Mouse (Mus musculus) heart, postnatal 0 days (tissue): Measurements from ENCODE around the gene Lig4. TPM values are rescaled to one million over a fixed set of nuclear protein-coding genes. Genes with fewer than 3 reads are reported as not detected.

Experiments used
- ATAC-seq: fragments of 200-750 bp; cut with Nextera tagmentation; 2 replicates; pipeline ENCODE4 v1.8.0; 2017; ENCODE audit warnings: low read depth, moderate number of reproducible peaks, moderate library complexity; ENCODE audit not compliant: insufficient read depth
- DNase-seq: peaks from one replicate; pipeline ENCODE4 v3.0.0-alpha.2; 2016; ENCODE audit warnings: low spot score
- H3K27ac ChIP-seq: fragments of 300-500 bp; sonication (generic); 2 replicates; pipeline ENCODE4 v1.5.1; 2014; ENCODE audit warnings: low read depth, mild to moderate bottlenecking
- H3K27me3 ChIP-seq: fragments of 300-500 bp; sonication (generic); 2 replicates; pipeline ENCODE4 v1.6.1; 2014; ENCODE audit warnings: low read length, mixed read lengths; ENCODE audit not compliant: control insufficient read depth, insufficient read depth
- H3K36me3 ChIP-seq: fragments of 300-500 bp; sonication (generic); replicated peaks from 2 replicates; pipeline ENCODE4 v1.6.1; 2014; ENCODE audit warnings: low read length, mixed read lengths; ENCODE audit not compliant: control insufficient read depth, insufficient read depth
- H3K4me1 ChIP-seq: fragments of 300-500 bp; sonication (generic); 2 replicates; pipeline ENCODE4 v1.6.1; 2014; ENCODE audit warnings: antibody characterized with exemption; ENCODE audit not compliant: control insufficient read depth, insufficient read depth
- H3K4me2 ChIP-seq: fragments of 300-500 bp; sonication (generic); 2 replicates; pipeline ENCODE4 v1.6.1; 2014; ENCODE audit warnings: low read depth, mild to moderate bottlenecking, low read length, moderate library complexity
- H3K4me3 ChIP-seq: fragments of 300-500 bp; sonication (generic); 2 replicates; pipeline ENCODE4 v1.5.1; 2014; ENCODE audit warnings: low read depth, low read length
- H3K9ac ChIP-seq: fragments of 300-500 bp; sonication (generic); replicated peaks from 2 replicates; pipeline ENCODE4 v1.6.1; 2014; ENCODE audit warnings: low read depth, low read length, mixed read lengths
- H3K9me3 ChIP-seq: fragments of 300-500 bp; sonication (generic); replicated peaks from 2 replicates; pipeline ENCODE4 v1.6.1; 2016; ENCODE audit warnings: low read length; ENCODE audit not compliant: control insufficient read depth
- CTCF ChIP-seq: IDR thresholded peaks from 2 replicates; pipeline ENCODE4 v1.5.1; 2016; ENCODE audit warnings: antibody characterized with exemption, control low read depth, low read depth
- EP300 ChIP-seq: IDR thresholded peaks from 2 replicates; pipeline ENCODE4 v1.6.1; 2016; ENCODE audit warnings: antibody characterized with exemption, low read depth
- WGBS: fragments of 180-500 bp; shearing (Covaris S2); extraction: QIAGEN DNeasy Blood & Tissue Kit; methylation state at CpG from one replicate; pipeline ENCODE4 v1.1.7; 2014; 5-methylcytosine and 5-hydroxymethylcytosine counted together
- polyA plus RNA-seq: library from polyadenylated mRNA; unstranded; fragments of >200 nt; fragmentation: Nextera tagmentation; extraction: Ambion mirVana; gene quantifications from 2 replicates; pipeline ENCODE4 v1.2.1, GENCODE M21; 2015
- total RNA-seq: library from RNA; depleted of rRNA; stranded (reverse); fragments of >200 nt; gene quantifications from 2 replicates; pipeline ENCODE4 v1.2.3, GENCODE M21; 2014; ENCODE audit warnings: low replicate concordance

Gene Lig4
- total and polyA plus RNA-seq, 2 experiments from 2014 or later = 0.11 to 3.8 TPM

DNA sequence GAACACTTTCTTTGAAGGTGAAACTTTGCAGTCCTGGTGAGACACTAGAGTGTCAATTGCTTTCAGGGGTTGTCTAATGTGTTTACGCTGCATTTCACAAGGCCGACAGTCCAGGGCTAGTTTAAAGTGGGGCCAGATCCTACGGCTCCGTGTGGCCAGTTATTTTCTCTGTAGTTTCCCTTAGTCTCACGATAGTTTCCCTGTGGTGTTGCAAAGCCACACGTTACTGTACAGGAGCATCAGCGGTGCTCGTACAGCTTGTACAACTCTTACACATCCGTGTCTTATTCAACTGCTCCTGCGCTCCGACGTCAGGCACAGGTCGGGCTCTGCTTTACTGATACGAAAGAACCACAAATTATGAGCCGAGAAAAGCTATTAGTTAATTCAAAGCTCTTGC, 470 bp downstream of the Lig4 start:
- Histone ChIP-seq H3K36me3 (peaks cover 15% of the 10 kb centered on the region), H3K27ac (peak overlapping the region; percentile 93), H3K4me1 (peaks cover 23% of the 10 kb centered on the region), H3K9ac (0 out of 2 replicates have a peak overlapping the region, but pooled peaks have one; percentile 98), H3K27me3 (no peaks in the 10 kb centered on the region), H3K4me2 (peak overlapping the region; percentile 92), H3K9me3 (no peaks in the 10 kb centered on the region), H3K4me3 (peak overlapping the region; percentile 99)
- TF ChIP-seq CTCF (no peak), EP300 (no peak)
- ATAC-seq (no peak), DNase-seq (no peak)
- 36% methylated on average over 15 of the region's 15 CpGs for WGBS

DNA sequence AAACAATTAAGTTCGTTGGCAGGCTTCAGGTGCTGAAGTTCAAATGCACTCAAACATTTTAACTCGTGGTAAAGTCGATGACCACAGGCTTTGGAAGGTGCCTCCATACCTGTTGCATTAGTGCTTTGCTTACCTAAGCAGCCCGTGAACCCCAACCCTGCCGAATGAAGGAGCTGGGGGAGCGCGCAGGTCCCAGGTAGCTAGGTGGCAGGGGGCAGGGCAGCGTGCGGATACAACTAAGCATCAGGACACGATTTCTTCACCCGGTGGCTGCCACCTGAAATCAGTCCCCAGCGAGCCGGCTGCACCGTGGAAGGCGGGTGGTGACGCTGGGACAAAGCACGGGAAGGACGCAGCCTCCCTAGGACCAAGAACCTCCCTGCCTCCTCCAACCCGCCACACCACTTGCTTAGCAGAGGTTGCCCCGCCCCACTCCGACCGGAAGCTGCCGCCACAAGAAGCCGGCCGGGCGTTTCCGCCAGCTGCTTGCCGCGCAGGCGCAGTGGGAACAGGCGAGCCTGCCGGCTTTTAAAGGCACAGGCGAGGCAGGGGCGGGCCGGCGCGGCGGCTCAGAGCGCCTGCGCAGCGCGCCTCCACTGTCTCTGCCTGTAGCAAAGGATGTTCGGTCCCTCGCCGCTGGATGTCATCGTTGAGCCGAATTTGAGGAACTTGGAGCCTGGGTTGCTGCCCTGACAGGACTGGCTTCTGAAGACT, 1.4 kb downstream of the Lig4 start:
- peaks cover 25% of the 10 kb centered on the region for H3K36me3 ChIP-seq
- TF ChIP-seq EP300 (no peak), CTCF (peak; percentile 79)
- peaks cover 23% of the 10 kb centered on the region for H3K4me1 ChIP-seq
- H3K4me2 ChIP-seq = peak overlapping the region; percentile 77
- H3K27me3 ChIP-seq = no peaks in the 10 kb centered on the region
- ATAC-seq = peak; percentile 96
- peak; percentile 98 for DNase-seq
- H3K27ac ChIP-seq = peak overlapping the region; percentile 49; the same call in 1 of the 2 replicates
- WGBS = under 1% methylated on average over 46 of the region's 47 CpGs
- H3K4me3 ChIP-seq = peak overlapping the region; percentile 72
- H3K9ac ChIP-seq = peak overlapping the region; percentile 56
- no peaks in the 10 kb centered on the region for H3K9me3 ChIP-seq

DNA sequence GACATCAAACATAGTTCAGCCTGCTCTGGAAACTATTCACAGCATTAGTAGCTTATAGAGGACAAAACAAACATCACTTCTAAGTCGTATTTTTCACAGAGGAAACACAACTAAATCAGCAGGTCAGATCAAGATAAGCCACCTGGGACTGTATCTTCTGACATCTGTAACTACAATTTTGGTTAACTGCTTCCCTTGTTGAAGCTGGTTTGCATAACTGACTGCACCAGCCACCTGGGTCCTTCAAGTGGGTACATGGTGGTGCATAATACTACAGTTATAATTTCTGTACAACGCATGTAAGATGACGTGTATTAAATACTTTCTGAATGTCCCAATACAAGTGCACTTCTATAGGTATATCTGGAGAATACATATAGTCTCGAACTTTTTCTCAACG, 2.2 kb downstream of the Lig4 start:
- DNase-seq = no peak

DNA sequence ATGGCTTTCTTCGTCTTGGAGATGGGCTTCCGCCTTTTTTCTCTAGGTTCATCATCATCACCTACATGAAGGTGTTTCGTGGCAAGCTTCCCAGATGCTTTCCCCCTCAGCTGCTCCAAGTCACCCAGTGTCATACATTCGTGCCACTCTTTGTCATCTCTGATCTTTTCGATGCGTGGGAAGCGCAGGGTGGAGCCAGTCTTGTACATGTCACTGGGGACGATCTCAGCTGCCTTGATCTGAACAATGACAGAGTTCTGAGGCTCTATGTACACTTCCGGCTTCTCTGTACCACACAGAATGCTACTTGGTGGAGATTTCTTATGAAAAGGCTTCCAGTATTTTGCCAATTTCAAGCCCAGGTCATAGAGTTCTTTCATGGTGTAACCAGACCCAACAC, 5.6 kb downstream of the Lig4 start:
- no peaks in the 10 kb centered on the region for H3K9me3 ChIP-seq
- no peak for ATAC-seq
- peaks cover 4% of the 10 kb centered on the region for H3K4me1 ChIP-seq
- WGBS = 89% methylated on average over 9 of the region's 9 CpGs
- no peak overlapping the region for H3K4me2 ChIP-seq
- DNase-seq = no peak
- no peak overlapping the region for H3K4me3 ChIP-seq
- no peak overlapping the region for H3K27ac ChIP-seq
- H3K27me3 ChIP-seq = no peaks in the 10 kb centered on the region
- no peak overlapping the region for H3K9ac ChIP-seq
- peaks cover 31% of the 10 kb centered on the region for H3K36me3 ChIP-seq
- no peak for TF ChIP-seq EP300
- TF ChIP-seq CTCF = no peak

More for the DNA sequence above, 2.2 kb downstream of the Lig4 start:
- Histone ChIP-seq H3K36me3 (peaks cover 26% of the 10 kb centered on the region), H3K27me3 (no peaks in the 10 kb centered on the region), H3K4me1 (peaks cover 23% of the 10 kb centered on the region), H3K4me3 (peak overlapping the region; percentile 72), H3K4me2 (peak overlapping the region; percentile 77; the same call in 1 of the 2 replicates), H3K9me3 (no peaks in the 10 kb centered on the region), H3K9ac (no peak overlapping the region), H3K27ac (no peak overlapping the region)
- 31% methylated on average over 5 of the region's 5 CpGs for WGBS
- TF ChIP-seq CTCF (no peak), EP300 (no peak)
- ATAC-seq = no peak

DNA sequence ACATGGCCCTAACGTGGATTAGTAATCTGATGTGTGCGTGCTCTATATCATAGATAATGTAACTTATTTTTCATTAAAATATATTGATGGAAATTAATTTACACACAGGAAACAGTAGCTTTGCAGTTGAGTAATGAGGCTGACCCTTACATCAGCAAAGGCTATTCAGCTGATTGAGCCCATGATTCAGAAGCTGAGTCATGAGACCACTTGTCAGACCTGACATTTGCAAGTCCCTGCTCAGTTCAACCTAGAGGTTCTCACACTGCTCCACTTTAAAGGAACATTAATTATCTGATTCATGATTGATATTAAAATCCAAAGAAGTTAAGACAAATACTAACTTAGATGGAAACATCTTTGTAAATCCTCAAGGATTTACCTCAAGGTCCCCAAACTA, 17.6 kb downstream of the Lig4 start:
- Histone ChIP-seq H3K4me2 (no peak overlapping the region), H3K4me1 (no peaks in the 10 kb centered on the region), H3K9ac (no peak overlapping the region), H3K36me3 (no peaks in the 10 kb centered on the region), H3K9me3 (no peaks in the 10 kb centered on the region), H3K27me3 (no peaks in the 10 kb centered on the region), H3K27ac (no peak overlapping the region), H3K4me3 (no peak overlapping the region)
- ATAC-seq (no peak), DNase-seq (no peak)
- TF ChIP-seq CTCF (no peak), EP300 (no peak)
- WGBS = 87% methylated on average over 2 of the region's 2 CpGs

DNA sequence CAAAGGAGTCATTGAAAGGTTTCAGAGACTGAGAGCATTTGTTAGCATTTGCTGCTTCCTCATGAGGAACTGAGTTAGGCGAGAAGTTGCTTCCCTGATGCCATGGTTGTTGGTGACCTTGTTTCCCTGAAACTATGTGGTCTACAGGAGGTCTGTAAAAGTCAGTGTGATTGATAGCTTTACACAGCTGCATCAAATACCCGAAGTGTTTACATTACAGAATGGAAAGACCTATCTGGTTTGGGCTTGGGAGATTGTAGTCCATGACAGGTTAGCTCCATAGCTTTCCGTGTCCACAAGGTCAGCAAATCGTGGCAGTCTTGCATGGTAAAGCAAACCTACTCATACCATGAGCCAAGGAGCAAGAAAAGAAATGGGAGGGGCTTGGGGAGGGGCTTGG, 19.1 kb downstream of the Lig4 start:
- Histone ChIP-seq H3K4me1 (no peaks in the 10 kb centered on the region), H3K9me3 (no peaks in the 10 kb centered on the region), H3K36me3 (no peaks in the 10 kb centered on the region), H3K9ac (no peak overlapping the region), H3K27ac (no peak overlapping the region), H3K4me3 (no peak overlapping the region), H3K27me3 (no peaks in the 10 kb centered on the region), H3K4me2 (no peak overlapping the region)
- TF ChIP-seq EP300 (no peak), CTCF (no peak)
- ATAC-seq (no peak), DNase-seq (no peak)
- 64% methylated on average over 4 of the region's 4 CpGs for WGBS
